Mouse (Mus musculus): ENCODE measurements around the gene Gtpbp3. TPM values are rescaled to one million over a fixed set of nuclear protein-coding genes. Genes with fewer than 3 reads are reported as not detected.
A peak's percentile ranks its signal among the peaks of the same experiment; 100 is the strongest.
"Not testable (repeated sequence)": the region's sequence is repeated elsewhere in the genome, so short reads cannot be mapped to it uniquely, and the experiment has no call there.

The Gtpbp3 gene
- polyA plus RNA-seq, 1 experiment from 2014 or later, result 16.1 TPM

DNA sequence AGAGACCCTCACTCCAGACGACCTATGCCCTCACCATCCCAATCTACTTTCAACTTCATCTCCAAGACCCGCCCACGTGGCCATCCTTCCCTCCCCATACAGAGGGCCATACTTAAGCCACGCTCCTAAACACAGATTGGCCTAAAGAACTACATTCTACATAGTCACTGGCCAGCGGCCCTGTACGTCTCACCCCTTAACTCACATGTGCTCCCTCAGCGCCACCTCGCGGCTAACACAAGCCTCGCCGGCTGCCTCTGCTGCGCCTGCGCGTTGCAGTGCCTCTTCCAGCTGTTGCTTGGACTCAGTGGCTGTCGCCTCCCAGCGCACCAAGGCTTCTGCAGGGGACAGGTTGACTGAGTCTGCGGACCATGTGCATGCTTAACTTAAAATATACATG lies 33.7 kb downstream of the Gtpbp3 start:
- Histone ChIP-seq H3K4me1 (replicated peaks; ENCODE audit: control insufficient read depth, insufficient read depth, low read length) (peaks cover 21% of the 10 kb centered on the region), H3K27me3 (ENCODE audit: control insufficient read depth, insufficient read depth, low read depth, low read length) (peaks cover 10% of the 10 kb centered on the region; the same call in 1 of the 2 replicates), H3K9me3 (ENCODE audit: control insufficient read depth, low read length) (no peaks in the 10 kb centered on the region), H3K9ac (ENCODE audit: low read length) (peak overlapping the region; percentile 30; the same call in 1 of the 2 replicates), H3K4me2 (ENCODE audit: low read depth, low read length) (0 out of 2 replicates have a peak overlapping the region, but pooled peaks have one; percentile 24), H3K27ac (ENCODE audit: low read length) (no peak overlapping the region), H3K4me3 (ENCODE audit: low read length) (no peak overlapping the region), H3K36me3 (ENCODE audit: control insufficient read depth, insufficient read depth, low read length) (no peaks in the 10 kb centered on the region)
- WGBS, result 2% methylated on average over 17 of the region's 17 CpGs
- ATAC-seq (ENCODE audit: low read depth), result peak; percentile 86

DNA sequence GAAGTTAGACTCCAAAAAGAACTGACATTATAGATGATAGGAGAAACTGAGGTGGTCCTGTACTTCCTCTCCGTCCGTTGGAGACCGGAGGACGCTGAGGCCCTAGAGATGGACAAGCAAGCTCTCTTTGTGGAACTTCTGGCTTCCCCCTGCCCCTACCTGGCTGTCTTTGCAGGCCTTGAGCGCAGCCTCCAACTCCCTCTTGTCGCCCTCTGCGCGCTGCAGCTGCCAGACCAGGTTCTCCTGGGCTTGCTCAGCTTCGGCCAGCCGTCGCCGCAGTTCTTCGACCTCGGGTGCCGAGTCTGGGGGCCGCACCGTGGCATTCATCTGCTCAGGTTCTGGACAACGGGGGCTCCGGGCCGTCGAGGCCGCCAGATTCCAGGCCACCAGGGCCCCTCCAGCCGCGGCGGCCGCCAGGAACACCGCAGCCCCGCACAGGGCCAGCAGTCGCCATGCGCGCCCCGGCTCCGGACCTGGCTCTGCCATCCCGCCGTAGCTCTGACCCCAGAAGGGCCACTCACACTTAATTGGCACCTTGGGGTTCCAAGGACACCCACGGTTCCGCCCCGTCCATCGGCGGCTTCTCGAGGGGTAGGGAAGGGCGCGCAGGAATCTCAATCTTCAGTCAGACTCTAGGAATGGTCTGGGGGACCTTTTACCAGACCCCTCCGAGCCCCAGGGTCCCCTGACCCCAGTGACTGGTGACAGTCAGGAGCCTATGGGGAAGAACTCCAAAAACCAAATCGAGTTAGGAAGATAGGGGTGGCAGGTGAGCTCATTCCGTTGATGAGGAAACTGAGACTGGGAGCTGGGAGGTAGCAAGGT lies 37.5 kb downstream of the Gtpbp3 start, which contains the start of gene Ccdc194:
Gene Ccdc194 (minus strand): TSS at position 486 of the 825 bp plus-strand sequence.
- no peak within 1 kb of the TSS for H3K4me3 ChIP-seq (ENCODE audit: low read length)
- peak within 1 kb of the TSS; percentile 32 for H3K9ac ChIP-seq (ENCODE audit: low read length)
- 14% methylated on average over 46 of the region's 46 CpGs for WGBS
- H3K27me3 ChIP-seq (ENCODE audit: control insufficient read depth, insufficient read depth, low read depth, low read length), result peaks cover 10% of the 10 kb centered on the region; the same call in 1 of the 2 replicates
- peaks cover 24% of the 10 kb centered on the region for H3K4me1 ChIP-seq (replicated peaks; ENCODE audit: control insufficient read depth, insufficient read depth, low read length)
- peak within 1 kb of the TSS; percentile 96 for H3K27ac ChIP-seq (ENCODE audit: low read length)
- no peaks in the 10 kb centered on the region for H3K36me3 ChIP-seq (ENCODE audit: control insufficient read depth, insufficient read depth, low read length)
- peak within 1 kb of the TSS; percentile 22; the same call in 1 of the 2 replicates for H3K4me2 ChIP-seq (ENCODE audit: low read depth, low read length)
- no peak for ATAC-seq (ENCODE audit: low read depth)
- no peaks in the 10 kb centered on the region for H3K9me3 ChIP-seq (ENCODE audit: control insufficient read depth, low read length)

DNA sequence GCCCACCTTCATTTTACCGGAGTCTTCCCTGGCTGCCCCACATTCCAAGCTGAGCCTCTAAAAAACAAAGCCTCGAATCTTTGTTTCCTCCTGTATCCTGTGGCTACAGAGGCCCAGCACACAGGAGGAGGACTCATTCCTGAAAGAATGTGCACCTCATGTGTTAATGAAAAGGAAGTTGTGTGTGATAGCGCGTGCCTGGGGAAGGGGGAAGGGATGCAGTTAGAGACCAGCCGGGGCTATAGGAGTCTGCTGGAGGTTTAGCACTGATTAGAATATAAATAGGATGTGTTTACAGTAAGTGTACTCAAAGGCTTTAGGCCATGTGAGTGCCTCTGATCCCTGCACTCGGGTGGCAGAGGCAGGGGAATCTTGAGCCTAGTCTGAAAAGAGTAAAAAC lies 38.4 kb downstream of the Gtpbp3 start:
- Histone ChIP-seq H3K4me2 (ENCODE audit: low read depth, low read length) (no peak overlapping the region), H3K27ac (ENCODE audit: low read length) (peak overlapping the region; percentile 96; the same call in 1 of the 2 replicates), H3K4me3 (ENCODE audit: low read length) (no peak overlapping the region), H3K9ac (ENCODE audit: low read length) (no peak overlapping the region), H3K9me3 (ENCODE audit: control insufficient read depth, low read length) (no peaks in the 10 kb centered on the region), H3K27me3 (ENCODE audit: control insufficient read depth, insufficient read depth, low read depth, low read length) (peaks cover 10% of the 10 kb centered on the region; the same call in 1 of the 2 replicates), H3K4me1 (replicated peaks; ENCODE audit: control insufficient read depth, insufficient read depth, low read length) (peaks cover 23% of the 10 kb centered on the region), H3K36me3 (ENCODE audit: control insufficient read depth, insufficient read depth, low read length) (no peaks in the 10 kb centered on the region)
- ATAC-seq (ENCODE audit: low read depth), result no peak
- WGBS, result 17% methylated on average over 6 of the region's 6 CpGs

DNA sequence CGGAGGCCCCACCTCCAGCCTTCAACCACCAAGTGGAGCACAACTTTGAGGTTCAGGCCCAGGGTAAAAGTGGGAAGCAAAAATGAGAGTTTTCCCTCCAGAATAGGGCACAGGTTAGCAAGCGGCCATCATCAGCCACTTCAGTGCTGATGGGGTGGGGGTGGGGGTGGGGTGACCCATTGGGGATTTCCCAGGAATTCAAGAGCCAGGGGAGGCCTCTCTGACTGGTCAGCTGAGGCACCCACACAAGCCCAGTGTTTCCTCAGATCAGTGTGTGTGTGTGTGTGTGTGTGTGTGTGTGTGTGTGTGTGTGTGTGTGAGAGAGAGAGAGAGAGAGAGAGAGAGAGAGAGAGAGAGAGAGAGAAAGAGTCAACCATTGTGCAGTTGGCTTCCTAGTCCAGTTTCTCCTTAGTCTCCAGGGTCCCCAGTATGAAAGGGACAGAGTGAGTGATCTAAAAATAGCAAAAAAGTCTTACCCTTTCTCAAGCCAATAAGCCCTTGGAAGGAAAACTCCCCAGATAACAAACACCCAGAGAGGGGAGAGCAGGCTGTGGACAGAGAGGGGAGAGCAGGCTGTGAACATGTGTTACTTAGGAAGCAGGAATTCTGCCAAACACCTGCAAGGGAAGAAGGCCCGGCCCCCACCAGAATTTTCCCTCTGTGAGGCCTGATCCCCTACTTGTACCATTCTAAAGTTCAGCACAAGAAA lies 39.4 kb downstream of the Gtpbp3 start:
- WGBS, result 43% methylated on average over 3 of the region's 3 CpGs
- no peak for ATAC-seq (ENCODE audit: low read depth)
- Histone ChIP-seq H3K4me2 (ENCODE audit: low read depth, low read length) (no peak overlapping the region), H3K27ac (ENCODE audit: low read length) (peak overlapping the region; percentile 96), H3K27me3 (ENCODE audit: control insufficient read depth, insufficient read depth, low read depth, low read length) (peaks cover 10% of the 10 kb centered on the region; the same call in 1 of the 2 replicates), H3K36me3 (ENCODE audit: control insufficient read depth, insufficient read depth, low read length) (no peaks in the 10 kb centered on the region), H3K4me3 (ENCODE audit: low read length) (no peak overlapping the region), H3K9me3 (ENCODE audit: control insufficient read depth, low read length) (no peaks in the 10 kb centered on the region), H3K9ac (ENCODE audit: low read length) (no peak overlapping the region), H3K4me1 (replicated peaks; ENCODE audit: control insufficient read depth, insufficient read depth, low read length) (peaks cover 20% of the 10 kb centered on the region)

DNA sequence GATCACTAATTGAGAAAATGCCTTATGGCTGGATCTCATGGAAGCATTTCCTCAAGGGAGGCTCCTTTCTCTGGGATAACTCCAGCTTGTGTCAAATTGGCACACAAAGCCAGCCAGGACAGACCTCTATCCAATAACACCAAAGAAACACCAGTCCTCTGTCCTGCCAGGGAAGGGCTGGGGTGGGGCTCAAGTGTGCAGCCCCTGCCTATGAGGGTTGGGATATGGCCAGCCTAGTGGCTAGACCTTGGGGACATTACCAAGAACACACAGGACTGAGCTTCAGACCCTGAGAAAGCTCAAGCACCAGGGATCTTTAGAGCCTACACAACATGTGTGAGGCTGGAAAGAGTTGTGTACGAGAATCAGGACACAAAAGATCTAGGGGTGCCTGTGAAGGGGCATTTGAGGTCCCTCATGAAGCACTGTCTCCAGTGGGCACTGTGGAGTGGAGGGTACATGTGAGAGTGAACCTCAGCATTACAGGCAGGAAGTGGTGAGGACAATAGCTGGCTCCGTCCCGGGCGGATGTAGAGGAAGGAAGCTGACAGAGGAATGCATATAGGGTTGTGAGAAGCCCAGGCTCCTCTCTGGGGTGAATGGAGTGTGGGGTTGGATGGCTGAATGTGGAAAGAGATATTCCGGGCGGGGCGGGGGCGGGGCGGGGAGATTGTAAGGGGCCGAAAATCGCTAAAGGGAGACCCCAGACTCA lies 40.6 kb downstream of the Gtpbp3 start:
- Histone ChIP-seq H3K27ac (ENCODE audit: low read length) (peak overlapping the region; percentile 96), H3K4me2 (ENCODE audit: low read depth, low read length) (peak overlapping the region; percentile 17; the same call in 1 of the 2 replicates), H3K4me1 (replicated peaks; ENCODE audit: control insufficient read depth, insufficient read depth, low read length) (peaks cover 20% of the 10 kb centered on the region), H3K4me3 (ENCODE audit: low read length) (no peak overlapping the region), H3K36me3 (ENCODE audit: control insufficient read depth, insufficient read depth, low read length) (no peaks in the 10 kb centered on the region), H3K9me3 (ENCODE audit: control insufficient read depth, low read length) (no peaks in the 10 kb centered on the region), H3K9ac (ENCODE audit: low read length) (peak overlapping the region; percentile 28; the same call in 1 of the 2 replicates), H3K27me3 (ENCODE audit: control insufficient read depth, insufficient read depth, low read depth, low read length) (peaks cover 10% of the 10 kb centered on the region; the same call in 1 of the 2 replicates)
- 66% methylated on average over 11 of the region's 11 CpGs for WGBS
- ATAC-seq (ENCODE audit: low read depth), result peak; percentile 86

DNA sequence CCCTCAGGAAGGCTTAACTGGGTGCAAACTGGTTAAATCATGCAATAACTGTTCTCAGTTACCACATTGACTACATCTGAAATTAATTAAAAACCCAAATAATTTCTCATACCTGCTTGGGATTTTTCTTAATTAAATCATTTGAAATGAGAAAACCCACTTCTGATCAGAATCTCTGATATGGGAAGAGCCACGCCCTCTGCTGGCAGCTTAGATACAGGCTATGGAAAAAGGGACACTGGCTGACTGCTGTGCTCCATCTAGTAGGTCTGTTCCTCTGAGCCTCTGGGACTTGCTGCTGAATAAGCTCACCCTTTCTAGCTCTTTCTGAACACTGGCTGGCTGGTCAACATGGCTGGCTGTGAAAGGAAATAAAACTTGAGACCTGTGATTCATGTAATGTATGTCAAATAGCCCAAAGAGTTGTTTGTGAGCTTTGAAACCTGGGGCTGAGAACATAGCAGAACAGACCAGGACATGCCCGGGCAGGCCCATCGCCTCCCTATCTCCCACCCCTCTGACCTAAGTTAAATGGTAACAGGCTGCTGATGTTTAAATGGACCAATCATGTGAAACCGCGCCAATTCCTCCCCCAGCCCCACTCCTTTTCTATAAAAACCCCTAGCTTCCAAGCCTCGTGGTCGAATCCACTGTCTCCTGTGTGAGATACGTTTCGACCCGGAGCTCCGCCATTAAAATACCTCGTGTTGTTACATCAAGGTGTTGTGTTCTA lies 43.0 kb downstream of the Gtpbp3 start:
- ATAC-seq (ENCODE audit: low read depth); H3K9me3 ChIP-seq (ENCODE audit: control insufficient read depth, low read length); H3K27me3 ChIP-seq (ENCODE audit: control insufficient read depth, insufficient read depth, low read depth, low read length); H3K4me3 ChIP-seq (ENCODE audit: low read length); H3K27ac ChIP-seq (ENCODE audit: low read length); H3K4me2 ChIP-seq (ENCODE audit: low read depth, low read length); H3K36me3 ChIP-seq (ENCODE audit: control insufficient read depth, insufficient read depth, low read length); H3K9ac ChIP-seq (ENCODE audit: low read length): not testable (repeated sequence)
- 73% methylated on average over 5 of the region's 12 CpGs for WGBS
- H3K4me1 ChIP-seq (replicated peaks; ENCODE audit: control insufficient read depth, insufficient read depth, low read length), result peaks cover 14% of the 10 kb centered on the region

DNA sequence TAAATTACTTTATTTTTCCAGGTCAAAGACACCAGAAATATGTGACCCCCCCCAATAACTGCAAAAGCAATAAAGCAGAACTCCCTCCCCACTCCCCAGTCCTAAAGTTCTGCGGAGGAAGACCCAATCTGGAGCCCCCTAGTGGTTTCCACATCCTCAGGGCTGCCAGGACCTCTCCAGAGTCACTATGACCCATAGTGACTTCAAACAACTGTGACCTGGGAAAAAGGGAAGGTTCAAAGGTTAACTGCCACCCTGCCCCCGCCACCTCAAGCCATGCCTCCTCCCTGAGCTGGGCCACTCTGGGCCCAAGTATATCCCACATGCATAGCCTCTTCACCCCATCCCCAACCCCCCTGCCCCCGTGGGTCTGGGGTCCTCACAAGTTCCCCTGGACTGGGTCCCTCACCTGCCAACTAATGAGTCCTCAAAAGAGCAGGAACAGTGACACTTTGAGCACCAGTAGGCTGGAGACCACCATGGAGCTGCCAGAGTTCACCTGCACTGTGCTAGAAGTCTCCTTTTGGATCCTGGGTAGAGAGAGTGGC lies 46.4 kb downstream of the Gtpbp3 start:
- no peak for ATAC-seq (ENCODE audit: low read depth)
- H3K27ac ChIP-seq (ENCODE audit: low read length), result no peak overlapping the region
- H3K9me3 ChIP-seq (ENCODE audit: control insufficient read depth, low read length), result no peaks in the 10 kb centered on the region
- 30% methylated on average over 3 of the region's 3 CpGs for WGBS
- H3K9ac ChIP-seq (ENCODE audit: low read length), result no peak overlapping the region
- H3K27me3 ChIP-seq (ENCODE audit: control insufficient read depth, insufficient read depth, low read depth, low read length), result no peaks in the 10 kb centered on the region
- H3K4me1 ChIP-seq (replicated peaks; ENCODE audit: control insufficient read depth, insufficient read depth, low read length), result peaks cover 5% of the 10 kb centered on the region
- H3K36me3 ChIP-seq (ENCODE audit: control insufficient read depth, insufficient read depth, low read length), result no peaks in the 10 kb centered on the region
- H3K4me3 ChIP-seq (ENCODE audit: low read length), result no peak overlapping the region
- no peak overlapping the region for H3K4me2 ChIP-seq (ENCODE audit: low read depth, low read length)

DNA sequence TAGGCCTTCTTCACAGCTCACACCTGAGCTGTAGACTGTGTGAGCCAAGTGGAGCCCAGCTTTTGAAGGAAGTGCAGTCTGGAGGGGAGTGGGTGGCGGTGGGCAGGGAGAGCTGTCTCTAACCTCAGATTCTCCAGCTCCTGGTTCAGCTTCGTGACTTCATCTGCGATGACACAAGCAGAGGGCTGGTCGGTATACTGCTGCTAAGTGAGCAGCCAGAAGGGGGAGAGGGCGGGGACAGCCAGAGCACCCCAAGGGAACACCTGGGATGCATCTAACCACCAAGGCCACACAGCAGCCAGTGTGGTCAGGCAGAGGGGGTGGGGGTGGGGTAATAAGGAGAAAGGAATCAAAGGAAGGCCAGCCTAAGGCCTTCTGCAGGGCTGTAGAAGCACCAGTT lies 47.8 kb downstream of the Gtpbp3 start:
- no peak overlapping the region; the same call in 1 of the 2 replicates for H3K4me2 ChIP-seq (ENCODE audit: low read depth, low read length)
- no peaks in the 10 kb centered on the region for H3K9me3 ChIP-seq (ENCODE audit: control insufficient read depth, low read length)
- H3K4me3 ChIP-seq (ENCODE audit: low read length), result no peak overlapping the region
- peaks cover 5% of the 10 kb centered on the region for H3K4me1 ChIP-seq (replicated peaks; ENCODE audit: control insufficient read depth, insufficient read depth, low read length)
- H3K27ac ChIP-seq (ENCODE audit: low read length), result no peak overlapping the region
- ATAC-seq (ENCODE audit: low read depth), result no peak
- no peaks in the 10 kb centered on the region for H3K27me3 ChIP-seq (ENCODE audit: control insufficient read depth, insufficient read depth, low read depth, low read length)
- no peaks in the 10 kb centered on the region for H3K36me3 ChIP-seq (ENCODE audit: control insufficient read depth, insufficient read depth, low read length)
- 64% methylated on average over 5 of the region's 5 CpGs for WGBS
- H3K9ac ChIP-seq (ENCODE audit: low read length), result peak overlapping the region; percentile 29; the same call in 1 of the 2 replicates
